Mouse (Mus musculus) T-helper 2 cell (primary cell): ENCODE data around the gene Dand5.

Experiments used
- in situ Hi-C: fragments of 300-600 bp; cut with MboI, MseI; formaldehyde crosslinking; loops from one replicate; pipeline ENCODE4 v1.15.1; 2025; ENCODE audit warnings: high pct_unique_total_duplicates

Gene Dand5

DNA sequence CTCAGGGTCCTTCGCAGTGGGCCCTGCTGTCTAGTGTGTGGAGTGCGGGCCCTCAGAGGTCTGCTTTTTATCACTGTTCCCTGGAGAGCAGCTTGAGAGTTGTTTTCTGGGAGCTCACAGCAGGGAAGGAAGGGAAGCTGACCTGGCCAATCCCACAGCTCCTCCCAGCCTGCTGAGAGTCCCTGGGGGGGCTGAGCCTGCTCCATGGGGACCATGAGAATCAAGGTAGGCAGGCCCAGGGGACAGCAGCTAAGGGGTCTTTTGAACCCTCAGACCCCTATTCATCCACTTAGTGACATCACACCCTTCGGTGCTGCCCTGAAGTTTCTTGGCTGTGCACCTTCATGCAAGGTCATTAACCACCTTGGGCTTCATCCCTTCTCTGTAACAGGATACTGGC lies at the start of gene Dand5:
Gene Dand5, minus strand, starts transcription at position 101 of the 400 bp plus-strand sequence.
- in situ Hi-C loops = no loop called here

DNA sequence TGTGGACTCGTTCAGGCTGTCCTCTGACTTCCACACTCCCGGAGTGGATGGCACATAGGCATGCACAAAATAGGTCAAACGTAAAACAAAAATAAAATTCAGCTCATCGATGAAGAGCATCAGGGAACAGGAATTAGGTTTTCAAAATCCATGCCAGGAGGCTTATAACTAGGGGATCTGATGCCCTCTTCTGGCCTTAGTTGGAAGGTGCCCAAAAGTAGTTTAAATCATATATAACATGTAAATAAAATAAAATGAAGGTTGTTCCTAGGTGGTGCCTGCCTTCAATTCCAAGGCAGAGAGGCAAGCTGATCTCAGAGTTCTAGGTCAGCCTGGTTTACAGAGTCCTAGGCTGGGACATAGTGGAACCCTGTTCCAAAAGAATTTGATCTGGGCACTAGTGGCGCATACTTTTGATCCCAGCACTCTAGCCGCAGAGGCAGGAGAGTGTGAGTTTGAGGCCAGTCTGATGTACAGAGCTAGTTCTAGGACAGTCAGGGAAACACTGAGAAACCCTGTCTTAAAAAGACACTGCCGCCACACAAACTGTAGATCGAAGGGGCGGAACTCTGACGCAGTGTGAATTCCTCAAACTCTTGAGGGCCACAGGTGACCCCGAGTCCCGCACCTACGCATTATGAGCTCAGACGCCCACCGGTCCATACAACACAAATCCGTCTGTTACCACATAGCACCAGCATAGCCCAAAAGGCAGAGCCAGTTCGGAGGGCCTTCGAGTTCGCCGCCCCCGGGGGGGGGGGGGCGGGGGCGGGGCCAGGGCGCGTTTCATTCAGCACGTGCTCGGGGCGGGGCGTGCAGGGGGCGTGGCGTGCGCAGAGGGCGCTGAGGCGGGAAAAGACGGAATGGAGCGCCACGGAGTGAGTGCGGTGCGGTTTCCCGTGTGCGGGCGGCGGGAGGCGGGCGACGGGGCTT lies 49.0 kb upstream of the Dand5 start, which contains the start of gene Syce2:
Gene Syce2, plus strand, starts transcription at position 736 of the 933 bp plus-strand sequence.
- in situ Hi-C loops = no loop called here

DNA sequence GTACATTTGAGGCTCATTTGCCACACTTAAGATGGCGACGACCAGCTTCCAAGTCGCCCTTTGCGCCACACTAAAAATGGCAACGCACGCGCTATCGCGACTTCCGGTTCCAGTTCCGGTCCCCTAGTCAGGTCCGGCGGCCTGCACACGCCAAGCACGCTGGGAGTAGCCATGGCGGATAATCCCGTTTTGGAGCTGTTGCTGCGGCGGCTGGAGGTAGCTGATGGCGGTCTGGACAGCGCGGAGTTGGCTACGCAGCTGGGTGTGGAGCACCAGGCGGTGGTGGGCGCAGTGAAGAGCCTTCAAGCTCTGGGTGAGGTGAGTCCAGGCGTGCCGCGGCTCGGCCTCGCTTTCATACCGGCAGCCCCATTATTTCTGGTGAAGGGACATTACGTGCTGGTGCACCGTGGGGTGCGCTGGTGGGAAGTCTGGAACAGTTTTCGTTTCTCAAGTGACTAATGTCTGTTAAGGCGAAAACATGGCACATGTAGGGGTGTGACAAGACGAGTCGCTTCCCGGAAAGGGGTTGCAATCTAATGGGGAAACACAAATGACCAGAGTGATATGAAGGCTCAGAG lies 34.3 kb upstream of the Dand5 start, which contains the start of gene Farsa:
Gene Farsa, plus strand, starts transcription at position 126 of the 578 bp plus-strand sequence.
- in situ Hi-C loops = no loop called here

DNA sequence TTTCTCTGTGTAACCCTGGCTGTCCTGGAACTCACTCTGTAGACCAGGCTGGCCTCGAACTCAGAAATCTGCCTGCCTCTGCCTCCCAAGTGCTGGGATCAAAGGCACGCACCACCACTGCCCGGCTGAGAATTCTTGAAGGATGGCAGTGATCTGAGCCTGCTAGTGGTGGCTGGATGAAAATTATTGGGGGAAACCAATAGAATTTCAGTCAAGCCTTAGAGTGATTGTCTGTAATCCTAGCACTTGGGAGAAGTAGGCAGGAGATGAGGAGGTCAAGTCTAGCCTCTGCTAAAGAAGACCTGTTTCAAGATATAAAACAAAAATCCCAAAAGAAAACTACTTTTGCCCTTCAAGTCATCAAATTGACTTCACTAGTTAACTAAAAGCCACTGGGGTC lies 33.8 kb upstream of the Dand5 start:
- in situ Hi-C loops = no loop called here

DNA sequence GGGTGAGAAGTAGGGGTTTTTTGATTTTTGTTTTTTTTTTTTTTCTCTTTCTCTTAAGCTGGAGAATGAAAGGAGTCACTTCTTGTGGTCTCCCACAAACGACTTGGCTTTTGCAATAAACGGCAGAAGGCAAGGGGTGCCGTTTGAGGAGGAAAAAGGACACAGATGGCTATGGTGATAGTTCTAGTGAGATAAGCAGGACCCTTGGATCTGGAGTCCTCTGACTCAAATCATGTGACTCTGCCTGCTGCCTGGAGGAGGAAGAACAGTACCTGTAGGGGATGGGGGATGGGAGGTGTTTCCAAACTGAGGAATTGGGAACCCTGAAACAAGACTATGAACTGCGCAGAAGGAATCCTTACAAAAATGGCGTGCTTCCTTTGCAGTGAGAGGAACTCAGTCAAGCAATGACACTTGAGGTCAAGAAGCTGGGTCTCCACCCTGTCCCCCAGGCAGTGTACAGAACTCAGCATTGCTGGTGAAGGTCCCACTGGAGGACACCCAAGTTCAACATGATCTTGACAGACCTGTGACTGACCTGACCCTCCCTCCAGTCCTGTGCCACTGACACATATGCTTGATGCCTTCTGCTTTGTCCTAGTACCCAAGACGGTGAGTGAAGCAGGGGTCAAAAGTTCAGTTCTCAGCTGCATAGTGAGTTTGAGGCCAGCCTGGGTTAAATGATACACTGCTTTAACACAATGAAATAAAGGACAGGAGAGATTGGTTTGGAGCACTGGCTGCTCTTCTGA lies 25.2 kb upstream of the Dand5 start:
- in situ Hi-C loops = no loop called here

DNA sequence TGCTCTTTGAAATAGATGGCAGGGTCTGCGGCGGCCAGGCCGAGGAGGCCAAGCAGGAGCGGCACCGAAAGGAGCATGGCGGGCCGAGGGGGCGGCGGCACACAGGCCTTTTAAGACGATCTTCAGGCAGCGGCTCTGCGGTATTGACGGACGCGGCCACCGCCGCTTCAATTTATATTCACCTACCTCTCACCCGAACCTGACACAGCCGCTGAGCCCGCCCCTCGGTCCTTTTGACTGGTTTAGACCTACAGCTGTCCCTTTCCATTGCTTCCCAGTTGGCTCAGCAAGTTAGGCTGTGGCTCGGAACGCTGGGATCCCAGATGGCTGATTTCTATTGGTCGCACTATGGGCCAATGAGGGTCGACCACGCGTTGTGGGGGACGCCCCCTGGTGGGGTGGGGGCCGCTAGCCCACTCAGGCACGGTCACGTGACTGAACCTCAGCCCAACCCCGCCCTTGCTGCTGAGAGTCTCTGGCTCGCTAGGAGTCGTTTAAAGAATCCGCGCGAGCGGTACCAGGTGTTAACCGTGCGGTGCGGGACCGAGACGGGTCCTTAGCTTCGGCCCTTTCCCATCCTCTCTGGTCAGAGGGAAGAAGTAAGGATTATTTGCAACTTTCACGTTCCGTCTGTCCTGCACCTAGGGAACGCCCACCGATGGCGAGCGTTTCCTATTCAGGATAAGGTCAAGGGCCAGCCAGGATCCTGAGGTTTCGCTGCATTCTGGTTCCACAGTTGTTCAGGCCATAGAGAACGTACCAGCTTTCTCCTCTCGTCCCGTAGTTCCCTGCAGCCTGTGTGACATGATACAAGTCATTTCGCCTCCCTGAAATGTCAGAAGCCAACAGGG lies 24.3 kb upstream of the Dand5 start, which contains the start of gene Calr:
Gene Calr, minus strand, starts transcription at position 213 of the 851 bp plus-strand sequence.
- in situ Hi-C loops = no loop called here

DNA sequence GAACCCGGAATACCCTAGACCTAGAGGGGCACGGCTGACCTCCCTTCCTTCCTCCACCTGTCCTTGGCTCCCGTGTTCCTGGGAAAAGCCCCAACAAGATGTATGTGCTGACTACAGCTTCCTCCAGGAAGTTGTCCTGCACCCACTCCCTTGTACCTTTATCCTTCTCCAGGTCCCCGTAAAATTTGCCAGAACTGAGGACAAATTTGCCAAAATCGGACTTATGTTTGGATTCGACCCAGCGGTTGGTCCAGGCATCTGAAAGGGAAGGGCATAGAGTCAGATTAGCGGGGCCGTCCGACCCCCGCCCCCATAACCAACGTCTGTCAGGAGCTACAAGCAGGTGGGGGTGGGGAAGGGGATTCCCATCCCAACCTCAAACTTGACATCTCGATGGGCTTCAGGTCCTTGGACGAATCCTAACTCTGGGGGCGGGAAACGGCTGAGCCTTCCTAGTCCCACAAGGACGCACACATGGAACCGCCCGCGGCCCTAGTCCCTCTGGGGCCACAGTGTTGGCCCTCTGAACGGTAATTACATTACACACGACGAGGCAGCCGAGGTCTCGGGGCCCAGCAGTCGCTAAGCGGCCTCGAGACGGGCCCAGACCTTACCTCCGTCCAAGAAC lies 23.6 kb upstream of the Dand5 start:
- in situ Hi-C loops = no loop called here

DNA sequence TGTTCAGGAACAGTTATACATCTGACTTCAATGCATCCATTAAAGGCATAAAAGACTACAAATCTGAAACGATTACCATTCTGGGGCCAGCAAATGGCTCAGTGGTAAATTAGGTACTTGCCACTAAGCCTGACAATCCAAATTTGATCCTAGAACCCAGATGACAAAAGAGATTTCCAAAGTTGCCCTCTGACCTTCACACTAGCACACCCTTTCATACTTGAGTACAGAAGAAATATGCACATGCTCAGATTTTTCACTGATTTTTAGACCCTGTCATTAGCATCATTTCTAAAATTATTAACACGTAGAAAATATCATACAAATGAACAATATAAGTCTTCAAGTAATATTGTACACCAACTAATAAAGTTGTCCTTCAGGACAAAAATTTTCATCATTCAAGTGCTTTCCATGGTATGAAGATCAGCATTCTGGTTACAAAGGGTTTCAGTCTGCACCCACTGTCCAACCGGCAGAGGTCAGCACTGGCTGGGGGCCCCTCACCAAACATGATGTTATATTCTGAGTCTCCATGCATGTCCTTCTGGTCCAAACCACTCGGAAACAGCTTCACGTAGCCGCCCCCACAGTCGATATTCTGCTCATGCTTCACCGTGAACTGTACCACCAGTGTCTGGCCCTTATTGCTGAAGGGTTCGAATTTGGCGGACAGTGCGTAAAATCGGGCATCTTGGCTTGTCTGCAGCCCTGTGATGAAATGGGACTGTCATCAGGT lies 22.9 kb upstream of the Dand5 start:
- in situ Hi-C loops = no loop called here

DNA sequence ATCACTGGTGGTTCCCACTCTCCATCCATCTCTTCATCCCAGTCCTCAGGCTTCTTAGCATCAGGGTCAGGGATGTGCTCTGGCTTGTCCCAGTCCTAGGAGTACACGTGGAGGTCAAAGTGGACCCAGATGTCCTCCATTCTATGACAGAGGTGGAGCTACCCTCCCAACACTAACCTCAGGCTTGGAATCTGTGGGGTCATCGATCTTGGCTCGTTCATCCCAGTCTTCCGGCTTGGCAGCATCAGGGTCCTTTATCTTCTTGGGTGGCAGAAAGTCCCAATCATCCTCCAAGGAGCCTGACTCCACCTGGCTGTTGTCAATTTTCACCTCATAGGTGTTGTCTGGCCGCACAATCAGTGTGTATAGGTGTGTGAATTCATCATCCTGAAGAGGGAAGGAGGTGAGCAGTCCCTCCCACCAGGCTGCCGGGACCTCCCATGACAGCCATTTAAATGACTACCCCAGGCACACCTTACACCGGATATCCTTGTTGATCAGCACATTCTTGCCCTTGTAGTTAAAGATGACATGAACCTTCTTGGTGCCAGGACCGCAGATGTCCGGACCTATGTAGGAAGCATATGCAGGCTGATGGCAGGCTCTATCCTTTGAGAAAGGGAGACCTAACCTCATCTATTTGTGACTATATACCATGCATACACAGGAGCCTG lies 21.9 kb upstream of the Dand5 start:
- in situ Hi-C loops = no loop called here

DNA sequence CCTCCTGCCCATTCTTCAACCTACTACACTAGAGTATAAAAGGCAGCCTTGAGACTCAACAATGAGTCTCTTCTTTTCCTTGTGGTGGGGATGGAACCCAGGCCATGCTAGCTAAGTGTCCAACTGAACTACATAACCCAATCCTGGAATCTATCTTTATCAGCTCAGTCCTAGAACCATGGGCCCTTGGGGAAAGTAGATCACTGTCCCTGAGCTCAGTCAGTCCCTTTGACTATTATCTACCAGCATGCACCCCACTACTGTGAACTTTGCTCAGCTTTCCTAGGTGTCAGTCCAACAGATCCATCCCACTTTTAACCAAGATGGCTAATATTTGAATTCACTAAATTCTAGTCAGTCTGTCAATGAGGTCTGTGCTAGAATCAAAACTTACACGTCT lies 18.9 kb upstream of the Dand5 start:
- in situ Hi-C loops = no loop called here

DNA sequence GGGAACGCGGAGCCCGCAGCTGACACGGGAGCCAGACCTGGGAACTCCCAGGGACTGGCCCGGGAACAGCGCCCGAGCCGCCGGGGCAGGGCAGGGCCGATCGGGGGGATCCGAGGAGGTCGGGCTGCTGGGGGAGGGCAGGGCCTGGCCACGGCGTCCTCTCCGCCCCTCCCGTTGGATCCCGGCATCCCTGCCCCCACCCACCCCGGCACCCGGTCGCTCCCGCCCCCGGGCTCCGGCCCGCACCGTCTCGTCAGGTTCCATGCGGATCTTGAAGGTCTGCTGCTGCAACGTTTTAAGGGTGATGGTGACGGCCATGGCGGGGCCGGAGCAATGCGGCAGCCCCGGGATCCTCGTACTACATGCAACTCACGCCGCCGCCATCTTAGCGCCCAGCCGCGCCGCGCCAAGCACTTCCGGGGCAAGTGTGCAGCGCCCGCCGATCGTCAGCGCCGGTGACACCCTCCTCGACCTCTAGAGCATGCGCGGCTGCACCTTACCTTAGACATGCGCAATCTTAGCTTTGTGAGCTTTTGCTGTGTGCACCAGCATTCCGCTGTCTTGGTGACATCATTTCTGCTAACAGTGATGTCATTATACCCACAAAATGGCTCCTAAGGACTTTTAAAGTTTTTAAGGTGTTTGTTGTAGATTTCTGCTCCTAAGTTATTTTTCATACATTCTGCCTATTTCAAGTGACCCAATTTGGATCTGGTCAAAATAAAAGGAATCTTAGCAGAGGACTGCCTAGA lies 17.8 kb upstream of the Dand5 start, which contains the start of gene Rad23a:
Gene Rad23a, minus strand, starts transcription at position 418 of the 752 bp plus-strand sequence.
- in situ Hi-C loops = no loop called here

DNA sequence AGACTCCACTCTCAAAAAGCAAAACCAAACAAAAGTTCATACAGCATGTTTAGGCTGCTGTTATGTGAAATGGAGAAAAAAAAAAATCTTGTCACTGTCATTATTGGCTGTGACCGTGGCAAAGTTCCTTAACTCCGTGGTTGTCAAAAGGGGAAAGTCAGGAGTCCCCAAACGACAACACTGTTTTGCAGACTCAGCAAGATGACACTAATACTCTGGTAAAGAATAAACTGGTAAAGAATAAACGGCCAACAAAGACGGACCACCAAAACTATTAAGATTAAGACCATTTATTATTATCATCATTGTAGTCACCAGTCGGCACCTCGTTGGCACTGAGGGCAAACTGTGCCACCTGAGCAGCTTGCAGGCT lies 17.2 kb upstream of the Dand5 start:
- in situ Hi-C loops = no loop called here

DNA sequence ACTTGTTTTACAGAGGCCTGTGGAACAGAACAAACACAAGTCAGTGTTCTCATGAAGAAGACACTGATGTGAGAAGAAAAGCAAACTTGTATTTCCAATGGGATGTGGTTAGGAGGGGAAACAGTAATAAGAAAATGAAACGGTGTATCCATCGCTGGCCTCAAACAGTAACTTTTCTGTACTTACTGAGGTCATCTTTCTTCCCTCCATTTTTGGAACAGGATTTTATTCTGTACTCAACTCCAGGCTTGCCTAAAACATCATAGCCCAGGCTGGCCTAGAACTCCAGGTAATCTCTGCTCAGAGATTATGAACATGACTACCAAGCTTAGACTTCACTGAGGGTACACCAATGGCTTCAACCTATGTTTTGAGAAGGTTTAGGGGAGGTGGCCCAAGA lies 16.8 kb upstream of the Dand5 start:
- in situ Hi-C loops = no loop called here

DNA sequence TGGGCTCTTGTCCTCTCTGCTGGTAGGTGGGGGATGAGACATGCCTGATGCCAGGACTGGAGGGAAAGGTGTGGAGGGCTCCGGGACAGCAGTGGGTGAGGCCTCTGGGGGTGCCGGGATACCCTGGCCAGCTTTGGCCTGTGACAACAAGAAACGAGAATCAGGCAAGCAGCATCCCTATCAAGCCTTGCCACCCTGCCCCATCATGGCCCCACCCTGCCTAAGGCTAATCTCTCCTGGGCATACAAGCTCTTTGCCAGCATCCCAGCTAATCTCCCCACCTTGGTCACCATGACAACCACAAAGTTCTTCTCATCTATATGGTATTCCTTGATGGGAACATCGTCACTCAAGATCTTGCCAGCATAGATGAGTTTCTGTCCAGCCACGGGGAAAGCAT lies 15.9 kb upstream of the Dand5 start:
- in situ Hi-C loops = no loop called here

DNA sequence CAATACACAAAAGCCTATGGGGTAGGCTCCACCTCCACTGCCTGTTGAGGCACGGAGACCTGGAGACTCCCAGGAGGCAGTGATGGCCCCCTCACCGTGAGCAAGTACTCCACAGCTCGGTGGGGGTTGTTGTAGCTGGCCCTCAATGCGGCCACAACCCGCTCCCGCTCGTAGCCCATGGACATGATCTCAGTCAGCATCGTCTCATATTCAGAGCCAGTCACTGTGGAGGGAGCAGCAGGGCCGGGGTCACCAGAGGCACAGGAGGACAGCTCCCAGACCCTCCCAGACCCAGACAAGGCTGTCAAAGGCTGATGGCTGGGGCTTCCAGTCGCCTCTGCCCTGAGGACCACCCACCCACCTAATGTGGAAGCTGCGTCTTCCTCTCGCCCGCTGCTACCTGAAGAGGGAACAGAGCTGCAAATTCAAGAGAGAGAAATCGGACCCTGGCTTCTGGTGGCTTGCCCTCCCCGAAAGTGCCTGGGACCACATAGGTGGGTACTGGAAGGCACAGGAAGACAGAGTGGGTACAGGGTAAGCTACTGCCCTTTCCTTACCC lies 15.4 kb upstream of the Dand5 start:
- in situ Hi-C loops = no loop called here

DNA sequence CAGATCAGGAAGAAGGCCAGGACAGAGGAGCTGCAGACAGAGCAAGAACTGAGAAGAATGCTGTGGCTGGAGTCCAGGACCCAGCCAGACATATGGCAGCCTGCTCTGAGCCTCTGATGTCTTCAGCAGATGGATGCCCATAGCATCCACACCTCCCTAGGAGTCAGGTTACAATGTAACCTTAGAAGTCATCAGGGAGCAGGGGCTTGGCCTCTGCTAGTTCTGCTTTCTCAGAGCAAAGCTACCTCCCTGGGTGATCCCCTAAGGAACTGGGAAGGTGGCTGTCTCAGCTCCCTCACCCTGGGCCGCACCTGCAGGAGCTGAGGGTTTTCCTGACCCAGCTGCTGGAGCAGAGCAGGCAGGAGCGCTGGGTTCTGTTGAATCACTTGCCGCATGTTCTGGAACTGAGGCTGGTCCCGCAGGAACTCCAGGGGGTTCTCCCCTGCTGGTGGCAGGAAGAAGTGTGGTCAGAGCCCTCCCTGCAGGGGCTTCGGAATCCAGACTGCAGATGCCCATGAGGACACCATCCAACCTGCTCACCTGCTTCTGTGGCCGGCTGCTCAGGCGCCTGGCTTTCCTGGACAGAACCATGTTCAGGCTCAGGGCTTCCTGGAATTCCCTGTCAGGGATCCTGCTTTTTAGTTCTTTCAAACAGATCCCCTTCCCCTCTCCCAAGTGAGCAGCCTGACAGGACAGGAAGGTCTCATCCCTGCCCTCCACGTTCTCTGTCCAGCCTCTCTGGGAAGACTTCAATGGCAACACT lies 14.7 kb upstream of the Dand5 start:
- in situ Hi-C loops = no loop called here
